34 mouse cellular contexts compared by ENCODE assay signal in genomic region chr2:173179046-173179445, GRCm38 (mm10). TPM values are rescaled to one million over a fixed set of nuclear protein-coding genes. Genes with fewer than 3 reads are reported as not detected.
A peak's percentile ranks its signal among the peaks of the same experiment; 100 is the strongest.
DNase-seq lines count a peak whose midpoint lies in the region; ATAC-seq and TF ChIP-seq lines count a peak whose summit lies in the region.
"Had no signal": no experiment of that assay in that cellular context is flagged by ENCODE, and none has a peak within 500 bp of the region (broad histone marks: within the 10 kb centered on the region; RNA-seq: fewer than 3 reads in every experiment).

No protein-coding gene starts in this region.

- H3K9ac ChIP-seq in forebrain, embryonic 15.5 days (replicated peaks): no peak overlapping the region
- no peak overlapping the region for H3K9ac ChIP-seq in kidney, embryonic 16.5 days (replicated peaks; ENCODE audit: low read length)
- no peak overlapping the region for H3K9ac ChIP-seq in liver, embryonic 11.5 days (ENCODE audit: low read depth, low read length)
- no peak overlapping the region for H3K9ac ChIP-seq in liver, postnatal 0 days (replicated peaks)
- H3K9ac ChIP-seq: liver, embryonic 15.5 days; lung, embryonic 15.5 days; neural tube, embryonic 12.5 days had no signal

- no peak for ATAC-seq in forebrain, embryonic 15.5 days (replicated peaks)
- ATAC-seq in kidney, embryonic 16.5 days (ENCODE audit: low FRiP score, low TSS enrichment): no peak
- ATAC-seq in liver, embryonic 11.5 days (replicated peaks; ENCODE audit: low FRiP score): no peak
- ATAC-seq in liver, postnatal 0 days: no peak
- ATAC-seq: forebrain, embryonic 14.5 days; hindbrain, postnatal 0 days; intestine, embryonic 16.5 days had no signal

- TF ChIP-seq CTCF in liver, postnatal 0 days (IDR thresholded peaks at IDR 0.05; ENCODE audit: low read depth): no peak
- TF ChIP-seq CTCF in thymus, adult 2 months (IDR thresholded peaks at IDR 0.05; ENCODE audit: borderline replicate concordance, control insufficient read depth, extremely low read depth, insufficient read depth, low read length, poor library complexity): no peak

- WGBS in forebrain, embryonic 10.5 days: 86% methylated on average over 7 of the region's 7 CpGs
- WGBS in forebrain, embryonic 15.5 days: 88% methylated on average over 7 of the region's 7 CpGs
- WGBS in kidney, embryonic 16.5 days: 74% methylated on average over 7 of the region's 7 CpGs
- WGBS in liver, embryonic 11.5 days: 68% methylated on average over 7 of the region's 7 CpGs
- WGBS in liver, postnatal 0 days (ENCODE audit: insufficient replicate concordance): 64% methylated on average over 7 of the region's 7 CpGs
- 94% methylated on average over 7 of the region's 7 CpGs for WGBS in thymus, adult 2 months

- TF ChIP-seq EP300 in liver, postnatal 0 days (IDR thresholded peaks at IDR 0.05; ENCODE audit: low read depth): no peak

- no peak overlapping the region for H3K4me3 ChIP-seq in forebrain, embryonic 10.5 days
- no peak overlapping the region for H3K4me3 ChIP-seq in forebrain, embryonic 15.5 days
- no peak overlapping the region for H3K4me3 ChIP-seq in kidney, embryonic 16.5 days (ENCODE audit: low read length)
- H3K4me3 ChIP-seq in liver, embryonic 11.5 days (ENCODE audit: low read depth, low read length): no peak overlapping the region
- H3K4me3 ChIP-seq in liver, postnatal 0 days (ENCODE audit: low read depth, low read length): no peak overlapping the region
- H3K4me3 ChIP-seq in thymus, adult 2 months (ENCODE audit: control insufficient read depth, insufficient read depth, low read length): no peak overlapping the region
- H3K4me3 ChIP-seq: liver, embryonic 15.5 days; lung, embryonic 15.5 days; myocyte; neural tube, embryonic 12.5 days had no signal

- no peaks in the 10 kb centered on the region for H3K36me3 ChIP-seq in forebrain, embryonic 10.5 days (replicated peaks)
- H3K36me3 ChIP-seq in forebrain, embryonic 15.5 days: no peaks in the 10 kb centered on the region
- no peaks in the 10 kb centered on the region for H3K36me3 ChIP-seq in kidney, embryonic 16.5 days (ENCODE audit: insufficient read depth, low read length)
- no peaks in the 10 kb centered on the region for H3K36me3 ChIP-seq in liver, embryonic 11.5 days (ENCODE audit: control insufficient read depth, insufficient read depth, low read length)
- H3K36me3 ChIP-seq in liver, postnatal 0 days (replicated peaks; ENCODE audit: insufficient read depth, low read length): no peaks in the 10 kb centered on the region
- no peaks in the 10 kb centered on the region for H3K36me3 ChIP-seq in thymus, adult 2 months (ENCODE audit: control insufficient read depth, insufficient read depth, low read length)
- H3K36me3 ChIP-seq: liver, embryonic 15.5 days; lung, embryonic 15.5 days; neural tube, embryonic 12.5 days had no signal

- peaks cover 17% of the 10 kb centered on the region; the same call in 1 of the 2 replicates for H3K27me3 ChIP-seq in forebrain, embryonic 10.5 days (ENCODE audit: poor library complexity, severe bottlenecking)
- H3K27me3 ChIP-seq in forebrain, embryonic 15.5 days: no peaks in the 10 kb centered on the region
- H3K27me3 ChIP-seq in kidney, embryonic 16.5 days (ENCODE audit: insufficient read depth, low read length): peaks cover 27% of the 10 kb centered on the region
- H3K27me3 ChIP-seq in liver, embryonic 11.5 days (replicated peaks; ENCODE audit: control insufficient read depth, insufficient read depth, low read length): peaks cover 12% of the 10 kb centered on the region; the same call in 1 of the 2 replicates
- H3K27me3 ChIP-seq in liver, postnatal 0 days (ENCODE audit: insufficient read depth, low read length): 0 out of 2 replicates have a peak, but pooled peaks cover 4% of the 10 kb centered on the region
- no peaks in the 10 kb centered on the region for H3K27me3 ChIP-seq in thymus, adult 2 months (ENCODE audit: control insufficient read depth, insufficient read depth, low read length)

- peaks cover 8% of the 10 kb centered on the region for H3K4me1 ChIP-seq in forebrain, embryonic 10.5 days
- H3K4me1 ChIP-seq in forebrain, embryonic 15.5 days: peaks cover 7% of the 10 kb centered on the region
- peaks cover 29% of the 10 kb centered on the region for H3K4me1 ChIP-seq in kidney, embryonic 16.5 days (ENCODE audit: insufficient read depth, low read length)
- H3K4me1 ChIP-seq in liver, embryonic 11.5 days (replicated peaks; ENCODE audit: control insufficient read depth, insufficient read depth, low read length): peaks cover 4% of the 10 kb centered on the region; the same call in 1 of the 2 replicates
- peaks cover 3% of the 10 kb centered on the region; the same call in 1 of the 2 replicates for H3K4me1 ChIP-seq in liver, postnatal 0 days (ENCODE audit: insufficient read depth)
- peaks cover 19% of the 10 kb centered on the region for H3K4me1 ChIP-seq in thymus, adult 2 months (replicated peaks; ENCODE audit: control insufficient read depth, insufficient read depth, low read length)

- peak; percentile 13 for DNase-seq in forebrain, embryonic 10.5 days (ENCODE audit: extremely low spot score, low spot score)
- DNase-seq in kidney, adult 11 months: peak; percentile 12
- peak; percentile 28 for DNase-seq in liver, embryonic 11.5 days (ENCODE audit: low spot score)
- DNase-seq in liver, postnatal 0 days: no peak
- DNase-seq in thymus, adult 2 months: peak; percentile 0
- no peak for DNase-seq in thymus, postnatal 10 days (ENCODE audit: low spot score in 2 of 2)
- DNase-seq: adrenal gland, adult 8-10 months; cerebellum, adult 11 months; cerebellum, adult 9-10 months; cerebellum, postnatal 36 days; gastrocnemius, postnatal 25 days; heart, adult 18-20 months; heart, postnatal 14 days; layer of hippocampus, postnatal 36 days; left cerebral cortex, postnatal 4 days; liver; right cerebral cortex, postnatal 25 days had no signal

- no peak overlapping the region for H3K27ac ChIP-seq in forebrain, embryonic 10.5 days
- H3K27ac ChIP-seq in forebrain, embryonic 15.5 days (replicated peaks): no peak overlapping the region
- no peak overlapping the region for H3K27ac ChIP-seq in kidney, embryonic 16.5 days (ENCODE audit: low read length)
- no peak overlapping the region for H3K27ac ChIP-seq in liver, embryonic 11.5 days (ENCODE audit: low read depth, low read length)
- H3K27ac ChIP-seq in liver, postnatal 0 days (ENCODE audit: low read depth): no peak overlapping the region
- H3K27ac ChIP-seq in thymus, adult 2 months (ENCODE audit: control insufficient read depth, insufficient read depth, low read length): no peak overlapping the region
- H3K27ac ChIP-seq: hindbrain, postnatal 0 days; liver, embryonic 15.5 days; lung, embryonic 15.5 days; neural tube, embryonic 12.5 days had no signal

- H3K4me2 ChIP-seq in forebrain, embryonic 15.5 days (replicated peaks): no peak overlapping the region
- no peak overlapping the region for H3K4me2 ChIP-seq in kidney, embryonic 16.5 days (replicated peaks; ENCODE audit: low read depth, low read length)
- H3K4me2 ChIP-seq in liver, embryonic 11.5 days: no peak overlapping the region
- H3K4me2 ChIP-seq in liver, postnatal 0 days (ENCODE audit: low read depth, low read length): no peak overlapping the region
- H3K4me2 ChIP-seq: liver, embryonic 15.5 days; lung, embryonic 15.5 days; midbrain, embryonic 11.5 days; neural tube, embryonic 12.5 days had no signal

- TF ChIP-seq POLR2A in thymus, adult 2 months (IDR thresholded peaks at IDR 0.05; ENCODE audit: control insufficient read depth, extremely low read depth, insufficient read depth, low read length, poor library complexity): no peak

- H3K9me3 ChIP-seq in forebrain, embryonic 10.5 days: peaks cover 7% of the 10 kb centered on the region; the same call in 1 of the 2 replicates
- H3K9me3 ChIP-seq in forebrain, embryonic 15.5 days: no peaks in the 10 kb centered on the region
- H3K9me3 ChIP-seq in kidney, embryonic 16.5 days (ENCODE audit: low read length): no peaks in the 10 kb centered on the region
- H3K9me3 ChIP-seq in liver, embryonic 11.5 days (ENCODE audit: control insufficient read depth, low read length): no peaks in the 10 kb centered on the region
- 0 out of 2 replicates have a peak, but pooled peaks cover 7% of the 10 kb centered on the region for H3K9me3 ChIP-seq in liver, postnatal 0 days (ENCODE audit: low read length)
- H3K9me3 ChIP-seq: liver, embryonic 15.5 days; lung, embryonic 15.5 days; neural tube, embryonic 12.5 days had no signal

RNA-seq across cellular contexts. Expression of gene Pck1, which starts 26.2 kb away (rescaled TPM):
- polyA plus RNA-seq in forebrain, embryonic 10.5 days (2016; fragmentation: Nextera tagmentation; extraction: Ambion mirVana): not detected in 2 replicates
- polyA plus RNA-seq in forebrain, embryonic 15.5 days (2015; fragmentation: Nextera tagmentation; extraction: Ambion mirVana): not detected in 2 replicates
- 35.4 and 38.4 TPM in 2 replicates for polyA plus RNA-seq in kidney, embryonic 16.5 days (2015; fragmentation: Nextera tagmentation; extraction: Ambion mirVana)
- polyA plus RNA-seq in liver, embryonic 11.5 days (2014; fragmentation: Nextera tagmentation; extraction: Ambion mirVana): 0.17 and 0.23 TPM in 2 replicates
- 414 and 703 TPM in 2 replicates for polyA plus RNA-seq in liver, postnatal 0 days (2015; fragmentation: Nextera tagmentation; extraction: Ambion mirVana)
- polyA plus RNA-seq in thymus, adult 2 months (2012; rRNA removed): 14.5 and 25.6 TPM in 2 replicates
- polyA plus RNA-seq: C2C12; embryonic facial prominence, embryonic 11.5 days; forebrain, embryonic 14.5 days; heart, embryonic 14.5 days; hindbrain, embryonic 11.5 days; hindbrain, postnatal 0 days; midbrain, embryonic 11.5 days; myocyte; neural tube, embryonic 12.5 days had no signal

RNA-seq across cellular contexts. Expression of gene Zbp1, which starts 39.7 kb away (rescaled TPM):
- not detected in 2 replicates for polyA plus RNA-seq in forebrain, embryonic 10.5 days (2016; fragmentation: Nextera tagmentation; extraction: Ambion mirVana)
- 0.11 and 0.23 TPM in 2 replicates for polyA plus RNA-seq in forebrain, embryonic 15.5 days (2015; fragmentation: Nextera tagmentation; extraction: Ambion mirVana)
- polyA plus RNA-seq in kidney, embryonic 16.5 days (2015; fragmentation: Nextera tagmentation; extraction: Ambion mirVana): 0.67 TPM in 1 of 2 replicates, not detected in the other
- not detected in 2 replicates for polyA plus RNA-seq in liver, embryonic 11.5 days (2014; fragmentation: Nextera tagmentation; extraction: Ambion mirVana)
- 4.9 and 6.7 TPM in 2 replicates for polyA plus RNA-seq in liver, postnatal 0 days (2015; fragmentation: Nextera tagmentation; extraction: Ambion mirVana)
- polyA plus RNA-seq in thymus, adult 2 months (2012; rRNA removed): 58.6 and 63.7 TPM in 2 replicates
- polyA plus RNA-seq: embryonic facial prominence, embryonic 11.5 days; forebrain, embryonic 14.5 days; heart, embryonic 14.5 days; hindbrain, embryonic 11.5 days had no signal

RNA-seq across cellular contexts. Expression of gene Ctcfl, which starts 59.7 kb away (rescaled TPM):
- polyA plus RNA-seq in forebrain, embryonic 10.5 days (2016; fragmentation: Nextera tagmentation; extraction: Ambion mirVana): 0.04 and 0.07 TPM in 2 replicates
- polyA plus RNA-seq in forebrain, embryonic 15.5 days (2015; fragmentation: Nextera tagmentation; extraction: Ambion mirVana): 0.06 TPM in 1 of 2 replicates, not detected in the other
- 0.07 and 0.10 TPM in 2 replicates for polyA plus RNA-seq in kidney, embryonic 16.5 days (2015; fragmentation: Nextera tagmentation; extraction: Ambion mirVana)
- 0.07 TPM in 1 of 2 replicates, not detected in the other for polyA plus RNA-seq in liver, embryonic 11.5 days (2014; fragmentation: Nextera tagmentation; extraction: Ambion mirVana)
- polyA plus RNA-seq in liver, postnatal 0 days (2015; fragmentation: Nextera tagmentation; extraction: Ambion mirVana): 0.21 and 0.25 TPM in 2 replicates
- 0.12 TPM in 1 of 2 replicates, not detected in the other for polyA plus RNA-seq in thymus, adult 2 months (2012; rRNA removed)
- polyA plus RNA-seq: C2C12; embryonic facial prominence, embryonic 11.5 days; forebrain, embryonic 14.5 days; frontal cortex, adult 2 months; hindbrain, postnatal 0 days; large intestine, adult 2 months; midbrain, postnatal 0 days; myocyte had no signal

Comparison
In these comparisons a context has a peak if more than half of its experiments do, and no peak if none do; other contexts are left out.
1. DNase-seq: peak in forebrain, embryonic 10.5 days (single experiment), kidney, adult 11 months (single experiment), liver, embryonic 11.5 days (single experiment) and thymus, adult 2 months (single experiment); none in liver, postnatal 0 days (single experiment) and thymus, postnatal 10 days (0 of 2).
2. RNA of gene Pck1, which starts 26.2 kb away (polyA plus RNA-seq): 414 to 703 TPM in liver, postnatal 0 days; 35.4 to 38.4 TPM in kidney, embryonic 16.5 days, 14.5 to 25.6 TPM in thymus, adult 2 months, 0.17 to 0.23 TPM in liver, embryonic 11.5 days, not detected in forebrain, embryonic 10.5 days and not detected in forebrain, embryonic 15.5 days; every median in the first group is over 10 times any median in the second.